Mouse (Mus musculus) kidney, adult 2 months (tissue): ENCODE results near the gene Lmf1. TPM values are rescaled to one million over a fixed set of nuclear protein-coding genes. Genes with fewer than 3 reads are reported as not detected.

Source experiments
- DNase-seq: peaks from one replicate; pipeline ENCODE4 v3.0.0; 2021
- H3K27ac ChIP-seq: fragments of 200-500 bp; 2 replicates; pipeline ENCODE4 v1.5.1; 2012; ENCODE audit warnings: low read depth, low read length, control low read depth, inconsistent platforms; ENCODE audit not compliant: insufficient read depth
- H3K27me3 ChIP-seq: fragments of 200-500 bp; replicated peaks from 2 replicates; pipeline ENCODE4 v1.6.1; 2012; ENCODE audit warnings: mild to moderate bottlenecking, moderate library complexity, low read length, inconsistent platforms; ENCODE audit not compliant: control insufficient read depth, insufficient read depth
- H3K36me3 ChIP-seq: fragments of 200-500 bp; 2 replicates; pipeline ENCODE4 v1.6.1; 2012; ENCODE audit warnings: mild to moderate bottlenecking, moderate library complexity, low read length, inconsistent platforms; ENCODE audit not compliant: control insufficient read depth, insufficient read depth
- H3K4me1 ChIP-seq: fragments of 200-500 bp; 2 replicates; pipeline ENCODE4 v1.6.1; 2011; ENCODE audit warnings: low read length; ENCODE audit not compliant: control insufficient read depth, insufficient read depth
- H3K4me3 ChIP-seq: fragments of 200-500 bp; 2 replicates; pipeline ENCODE4 v1.5.1; 2011; ENCODE audit warnings: mild to moderate bottlenecking, low read depth, low read length, control low read depth; ENCODE audit not compliant: insufficient read depth
- CTCF ChIP-seq: fragments of 200-500 bp; conservative IDR thresholded peaks from 2 replicates; pipeline ENCODE4 v1.5.1; 2011; ENCODE audit warnings: low read depth, mild to moderate bottlenecking, control low read depth, low read length, moderate library complexity, mixed read lengths; ENCODE audit not compliant: insufficient read depth, insufficient read length
- POLR2A ChIP-seq: fragments of 200-500 bp; IDR thresholded peaks from one replicate; pipeline ENCODE4 v1.6.1; 2011; ENCODE audit warnings: low read depth, low read length, control low read depth
- WGBS: fragments of 180-500 bp; shearing (Covaris S2); methylation state at CpG from one replicate; pipeline ENCODE4 v1.1.7; 2018; 5-methylcytosine and 5-hydroxymethylcytosine counted together
- polyA plus RNA-seq: library from polyadenylated mRNA; depleted of rRNA; stranded (reverse); fragments of >200 nt; gene quantifications from 2 replicates; pipeline ENCODE4 v1.2.3, GENCODE M21; 2012

Lmf1 gene
- polyA plus RNA-seq, 1 experiment: 35.4 TPM

DNA sequence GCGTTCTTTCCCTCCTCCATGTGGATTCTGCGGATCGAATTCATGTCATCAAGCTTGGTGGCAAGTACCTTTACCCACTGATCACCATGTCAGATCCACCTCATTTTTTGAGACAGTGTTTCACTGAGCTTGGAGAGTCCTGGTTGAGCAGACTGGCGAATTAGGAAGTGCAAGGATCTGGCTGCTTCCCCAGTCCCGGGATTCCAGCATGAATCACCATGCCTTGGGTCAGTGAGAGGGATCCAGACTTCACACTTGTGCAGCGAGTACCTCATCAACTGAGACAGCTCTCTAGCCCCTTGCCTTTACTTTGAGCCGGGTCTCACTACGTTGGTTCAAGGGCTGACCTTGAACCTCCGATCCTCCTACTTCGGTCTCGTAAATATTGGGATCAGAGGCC is 27.6 kb upstream of the Lmf1 start:
- 81% methylated on average over 11 of the region's 11 CpGs for WGBS
- H3K27me3 ChIP-seq: no peaks in the 10 kb centered on the region
- TF ChIP-seq CTCF (no peak), POLR2A (no peak)
- no peaks in the 10 kb centered on the region for H3K36me3 ChIP-seq
- H3K27ac ChIP-seq: no peak overlapping the region
- H3K4me1 ChIP-seq: no peaks in the 10 kb centered on the region
- no peak overlapping the region for H3K4me3 ChIP-seq
- DNase-seq: no peak

DNA sequence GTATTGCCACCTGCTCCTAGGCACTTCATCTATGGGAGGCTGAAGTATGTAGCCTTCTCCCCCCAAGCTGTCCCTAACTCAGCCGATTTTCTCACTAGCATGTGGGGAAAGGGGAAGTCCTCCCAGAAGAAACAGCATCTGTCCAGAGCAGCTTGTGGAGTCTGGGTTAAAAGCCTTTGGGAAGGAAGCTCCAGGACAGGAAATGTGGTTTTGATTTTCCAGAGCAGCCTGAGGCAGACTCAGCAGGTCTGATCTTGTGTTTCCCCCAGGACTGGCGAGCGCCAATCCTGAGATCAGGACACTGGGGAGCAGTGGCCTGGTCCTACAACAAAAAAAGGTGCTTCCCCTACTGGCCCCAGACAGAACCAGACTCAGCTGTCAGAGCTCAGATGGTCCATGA is 23.7 kb upstream of the Lmf1 start:
- DNase-seq: no peak
- TF ChIP-seq POLR2A (no peak), CTCF (no peak)
- no peaks in the 10 kb centered on the region for H3K36me3 ChIP-seq
- H3K4me1 ChIP-seq: no peaks in the 10 kb centered on the region
- H3K27ac ChIP-seq: no peak overlapping the region
- no peak overlapping the region for H3K4me3 ChIP-seq
- 49% methylated on average over 3 of the region's 3 CpGs for WGBS
- H3K27me3 ChIP-seq: no peaks in the 10 kb centered on the region

DNA sequence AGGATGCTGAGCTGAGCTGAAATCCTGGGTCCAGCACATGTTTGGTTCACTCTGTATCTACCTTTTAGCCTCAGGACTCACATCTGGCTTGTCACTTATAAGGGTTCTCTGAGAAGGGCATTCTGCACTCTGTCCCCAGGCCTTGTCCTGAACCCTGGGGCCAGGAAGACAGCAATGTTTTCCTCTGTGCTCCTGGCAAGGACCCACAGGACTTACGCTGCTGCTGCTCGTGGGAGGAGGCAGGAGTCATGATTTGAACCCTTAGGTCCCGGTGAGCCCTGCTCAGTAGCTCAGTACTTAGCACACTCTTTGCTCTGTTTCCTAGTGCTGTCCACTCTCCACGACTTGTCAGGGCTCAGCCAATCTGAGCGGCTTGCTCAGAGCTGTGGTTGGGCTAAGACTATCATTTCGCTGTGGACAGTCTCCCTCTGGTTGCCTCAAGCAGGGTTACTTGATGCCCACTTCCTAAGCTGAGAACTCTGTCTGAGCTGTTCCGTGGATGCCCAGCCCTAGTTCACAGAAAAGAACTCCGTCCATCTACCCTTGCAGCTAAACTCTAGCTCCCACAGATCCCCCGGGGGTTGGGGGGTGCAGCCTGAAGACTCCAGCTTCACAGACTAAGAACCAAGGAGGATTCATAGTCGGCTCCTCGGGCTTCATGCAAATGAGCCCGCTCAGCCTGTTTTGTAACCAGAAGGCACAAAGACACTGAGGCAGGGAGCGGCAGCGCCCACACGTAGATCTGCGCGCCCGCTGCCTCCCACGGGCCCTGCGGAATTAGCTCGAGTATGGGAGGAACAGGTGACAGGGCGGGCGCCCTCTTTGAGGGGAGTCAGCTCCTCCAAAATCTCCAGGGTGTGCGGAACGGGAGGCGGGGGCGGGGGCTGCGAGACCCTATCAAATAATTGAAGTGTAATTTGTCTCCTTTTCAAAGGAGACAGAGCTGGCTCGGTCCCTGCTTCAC is 22.9 kb upstream of the Lmf1 start:
- no peaks in the 10 kb centered on the region for H3K27me3 ChIP-seq
- TF ChIP-seq POLR2A (no peak), CTCF (no peak)
- H3K4me1 ChIP-seq: no peaks in the 10 kb centered on the region
- DNase-seq: no peak
- no peak overlapping the region for H3K27ac ChIP-seq
- no peaks in the 10 kb centered on the region for H3K36me3 ChIP-seq
- no peak overlapping the region for H3K4me3 ChIP-seq
- WGBS: 10% methylated on average over 29 of the region's 29 CpGs

DNA sequence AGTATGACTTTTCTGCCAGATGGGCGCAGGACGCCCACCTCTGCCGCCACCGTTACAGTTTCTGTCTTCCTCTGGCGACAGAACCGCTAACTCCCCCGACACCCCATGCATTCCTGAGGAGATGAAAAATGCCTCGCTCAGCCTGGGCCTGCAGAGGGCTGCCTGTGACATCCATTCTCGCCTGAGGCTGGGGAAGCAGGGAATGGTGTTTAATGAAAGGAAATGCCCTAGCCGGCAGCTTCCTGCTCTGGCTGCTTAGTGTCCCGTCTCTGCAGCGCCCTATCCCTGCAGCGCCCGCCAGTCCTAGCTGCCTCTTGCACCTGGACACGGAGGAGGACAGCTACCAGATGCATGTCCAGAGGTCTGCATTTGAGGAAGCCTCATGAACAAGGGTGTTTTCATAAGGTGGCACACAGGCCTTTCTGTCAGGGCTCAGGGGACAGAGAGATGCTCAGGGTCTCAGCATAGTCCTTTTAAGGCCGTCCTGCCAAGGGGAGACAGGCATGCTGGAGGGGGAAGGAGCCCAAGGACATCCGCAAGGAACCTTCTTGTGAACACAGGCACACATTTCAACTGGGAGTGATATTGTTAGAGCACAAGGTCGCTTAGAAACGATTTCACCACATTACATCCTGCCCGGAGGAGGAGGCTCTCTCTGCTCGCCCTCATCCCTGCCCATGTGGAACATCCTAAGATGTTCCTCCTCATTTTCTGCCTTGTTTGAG is 22.1 kb upstream of the Lmf1 start:
- DNase-seq: no peak
- no peak for TF ChIP-seq POLR2A
- TF ChIP-seq CTCF: no peak
- Histone ChIP-seq H3K4me3 (no peak overlapping the region), H3K27me3 (no peaks in the 10 kb centered on the region), H3K36me3 (no peaks in the 10 kb centered on the region), H3K4me1 (no peaks in the 10 kb centered on the region), H3K27ac (no peak overlapping the region)
- WGBS: 9% methylated on average over 21 of the region's 21 CpGs

DNA sequence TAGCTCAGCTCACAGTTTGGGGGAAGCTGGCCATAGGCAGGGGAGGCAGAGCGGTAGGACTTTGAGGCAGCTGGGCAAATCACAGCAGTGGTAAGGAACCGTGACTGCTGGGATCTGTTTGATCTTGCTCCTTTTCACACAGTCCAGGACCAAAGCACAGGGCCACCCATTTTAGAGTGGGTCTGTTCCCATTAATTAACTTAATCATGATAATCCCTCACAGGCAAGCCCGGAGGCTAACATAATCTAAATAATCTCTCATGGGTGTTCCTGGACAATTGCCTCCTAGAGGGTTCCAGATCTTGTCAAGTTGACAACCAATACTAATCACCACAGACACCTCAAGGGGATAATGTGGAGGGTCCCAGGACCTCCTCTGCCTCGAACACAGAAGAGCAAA is 19.3 kb upstream of the Lmf1 start:
- H3K4me3 ChIP-seq: no peak overlapping the region
- TF ChIP-seq CTCF: no peak
- no peak for TF ChIP-seq POLR2A
- 55% methylated on average over 4 of the region's 4 CpGs for WGBS
- no peak overlapping the region for H3K27ac ChIP-seq
- no peaks in the 10 kb centered on the region for H3K4me1 ChIP-seq
- H3K36me3 ChIP-seq: no peaks in the 10 kb centered on the region
- no peaks in the 10 kb centered on the region for H3K27me3 ChIP-seq
- no peak for DNase-seq

DNA sequence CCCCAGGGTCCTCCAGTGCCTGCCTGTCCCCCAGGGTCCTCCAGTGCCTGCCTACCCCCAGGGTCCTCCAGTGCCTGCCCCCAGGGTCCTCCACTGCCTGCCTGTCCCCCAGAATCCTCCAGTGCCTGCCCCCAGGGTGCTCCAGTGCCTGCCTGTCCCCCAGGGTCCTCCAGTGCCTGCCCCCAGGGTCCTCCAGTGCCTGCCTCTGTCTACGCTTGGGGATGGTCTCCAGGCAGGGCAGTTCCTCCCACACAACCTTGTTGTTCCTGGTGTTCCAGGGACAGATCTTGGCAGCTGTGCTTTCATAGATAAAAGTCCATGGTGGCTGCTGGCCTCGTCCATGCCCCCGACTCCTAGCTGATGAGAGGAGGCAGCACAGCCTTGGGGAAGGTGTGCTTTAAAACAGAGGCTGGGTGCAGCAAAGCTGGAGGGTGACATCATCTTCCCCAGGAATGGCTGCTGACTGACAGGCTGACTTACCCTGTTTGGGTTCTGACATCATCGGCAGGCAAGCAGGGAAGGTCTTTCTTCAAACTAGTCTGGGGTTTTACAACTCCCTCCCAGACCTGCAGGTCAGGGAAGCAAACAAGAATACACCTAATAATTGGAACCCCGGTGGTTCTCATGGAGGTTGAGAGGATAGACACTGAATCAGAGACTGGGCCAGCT is 18.2 kb upstream of the Lmf1 start:
- no peaks in the 10 kb centered on the region for H3K27me3 ChIP-seq
- H3K4me1 ChIP-seq: no peaks in the 10 kb centered on the region
- no peaks in the 10 kb centered on the region for H3K36me3 ChIP-seq
- no peak overlapping the region for H3K27ac ChIP-seq
- no peak overlapping the region for H3K4me3 ChIP-seq
- TF ChIP-seq CTCF (no peak), POLR2A (no peak)
- WGBS: 60% methylated on average over 5 of the region's 5 CpGs
- no peak for DNase-seq
